Mouse (Mus musculus) CH12.LX (cell line): Measurements from ENCODE around the gene Ralbp1. TPM values are rescaled to one million over a fixed set of nuclear protein-coding genes. Genes with fewer than 3 reads are reported as not detected.

Experiments used
- DNase-seq: peaks from one replicate; pipeline ENCODE4 v3.0.0-alpha.2; 2013; ENCODE audit errors: extremely low read depth
- H3K27ac ChIP-seq: 2 replicates; pipeline ENCODE4 v1.5.1; 2012; ENCODE audit warnings: low read depth, mild to moderate bottlenecking, control low read depth, moderate library complexity; ENCODE audit not compliant: insufficient read depth
- H3K27me3 ChIP-seq: replicated peaks from 2 replicates; pipeline ENCODE3; 2012; ENCODE audit warnings: inconsistent platforms
- H3K36me3 ChIP-seq, 2 experiments: replicated peaks in 1 of 2; 2 replicates each; pipeline versions ENCODE3 to v1.6.1; 2012; ENCODE audit warnings: inconsistent platforms in 1 of 2, low read length in 1 of 2, mild to moderate bottlenecking in 1 of 2, mixed read lengths in 1 of 2, moderate library complexity in 1 of 2; ENCODE audit not compliant: control insufficient read depth in 1 of 2, insufficient read depth in 1 of 2
- H3K4me1 ChIP-seq, 2 experiments: 2 replicates each; pipeline ENCODE4 v1.6.1; 2012; ENCODE audit warnings: inconsistent platforms in 1 of 2, moderate library complexity in 1 of 2; ENCODE audit not compliant: insufficient read depth in 2 of 2, control insufficient read depth in 1 of 2
- H3K4me2 ChIP-seq: 2 replicates; pipeline ENCODE4 v1.6.1; 2012; ENCODE audit warnings: low read depth, mild to moderate bottlenecking, control low read depth; ENCODE audit not compliant: poor library complexity, insufficient read depth, severe bottlenecking
- H3K4me3 ChIP-seq, 3 experiments: fragments of 150-350 bp in 1 of 3; sonication (generic) in 1 of 3; replicated peaks in 1 of 3; 2 replicates each; pipeline versions ENCODE3 to v1.5.1; 2011 to 2012; ENCODE audit warnings: low read depth in 2 of 3, low read length in 2 of 3, mild to moderate bottlenecking in 2 of 3, moderate library complexity in 2 of 3, control low read depth in 1 of 3, improper control_type of control experiment in 1 of 3, inconsistent platforms in 1 of 3, mixed read lengths in 1 of 3; ENCODE audit not compliant: poor library complexity in 1 of 3
- H3K79me2 ChIP-seq: replicated peaks from 2 replicates; pipeline ENCODE4 v1.6.1; 2012; ENCODE audit warnings: mild to moderate bottlenecking, moderate library complexity; ENCODE audit not compliant: control insufficient read depth, poor library complexity, insufficient read depth, severe bottlenecking; ENCODE audit errors: extremely low read depth
- H3K9ac ChIP-seq: 2 replicates; pipeline ENCODE4 v1.6.1; 2012; ENCODE audit warnings: low read depth, mild to moderate bottlenecking, control low read depth, moderate library complexity; ENCODE audit not compliant: insufficient read depth
- H3K9me3 ChIP-seq: replicated peaks from 2 replicates; pipeline ENCODE3; 2012; ENCODE audit warnings: low read length, inconsistent platforms, mixed read lengths
- BHLHE40 ChIP-seq: IDR thresholded peaks from 2 replicates; pipeline ENCODE4 v1.6.1; 2011; ENCODE audit warnings: mild to moderate bottlenecking, low read depth, low read length, improper control_type of control experiment
- CHD1 ChIP-seq: IDR thresholded peaks from 2 replicates; pipeline ENCODE4 v1.6.1; 2012; ENCODE audit warnings: low read depth, low read length, improper control_type of control experiment, inconsistent platforms
- CHD2 ChIP-seq: IDR thresholded peaks from 2 replicates; pipeline ENCODE4 v1.6.1; 2011; ENCODE audit warnings: low read length, improper control_type of control experiment
- E2F4 ChIP-seq: IDR thresholded peaks from 2 replicates; pipeline ENCODE4 v1.6.1; 2011; ENCODE audit warnings: low read depth, low read length, improper control_type of control experiment; ENCODE audit not compliant: insufficient replicate concordance
- ETS1 ChIP-seq: conservative IDR thresholded peaks from 2 replicates; pipeline ENCODE4 v1.6.1; 2012; ENCODE audit warnings: low read depth, mild to moderate bottlenecking, inconsistent platforms, low read length, improper control_type of control experiment, moderate library complexity
- GABPA ChIP-seq: IDR thresholded peaks from 2 replicates; pipeline ENCODE4 v1.6.1; 2012; ENCODE audit warnings: low read depth, low read length, improper control_type of control experiment, inconsistent platforms; ENCODE audit not compliant: insufficient replicate concordance
- HCFC1 ChIP-seq: IDR thresholded peaks from 2 replicates; pipeline ENCODE4 v1.6.1; 2012; ENCODE audit warnings: low read depth, mild to moderate bottlenecking, inconsistent platforms, low read length, improper control_type of control experiment
- JUND ChIP-seq: conservative IDR thresholded peaks from 2 replicates; pipeline ENCODE4 v1.6.1; 2011; ENCODE audit warnings: low read depth, low read length, improper control_type of control experiment
- KAT2A ChIP-seq: IDR thresholded peaks from 2 replicates; pipeline ENCODE4 v1.6.1; 2012; ENCODE audit warnings: low read length, improper control_type of control experiment, inconsistent platforms; ENCODE audit not compliant: insufficient replicate concordance
- MAFK ChIP-seq: IDR thresholded peaks from 2 replicates; pipeline ENCODE4 v1.6.1; 2011; ENCODE audit warnings: low read length, improper control_type of control experiment; ENCODE audit not compliant: insufficient replicate concordance
- MXI1 ChIP-seq: IDR thresholded peaks from 2 replicates; pipeline ENCODE4 v1.6.1; 2011; ENCODE audit warnings: mild to moderate bottlenecking, low read depth, low read length, improper control_type of control experiment
- MYC ChIP-seq: IDR thresholded peaks from 2 replicates; pipeline ENCODE4 v1.6.1; 2011; ENCODE audit warnings: low read depth, mild to moderate bottlenecking, improper control_type of control experiment, low read length
- NELFE ChIP-seq: IDR thresholded peaks from 2 replicates; pipeline ENCODE4 v1.6.1; 2011; ENCODE audit warnings: low read depth, low read length, improper control_type of control experiment
- PAX5 ChIP-seq: IDR thresholded peaks from 2 replicates; pipeline ENCODE4 v1.6.1; 2012; ENCODE audit warnings: low read length, inconsistent platforms, mixed read lengths
- POLR2A ChIP-seq: IDR thresholded peaks from 2 replicates; pipeline ENCODE4 v1.6.1; 2011; ENCODE audit warnings: low read depth, mild to moderate bottlenecking, improper control_type of control experiment, low read length
- POLR2AphosphoS2 ChIP-seq: IDR thresholded peaks from 2 replicates; pipeline ENCODE4 v1.6.1; 2011; ENCODE audit warnings: low read depth, low read length, improper control_type of control experiment
- SIN3A ChIP-seq: IDR thresholded peaks from 2 replicates; pipeline ENCODE4 v1.6.1; 2012; ENCODE audit warnings: low read length, improper control_type of control experiment, inconsistent platforms
- TBP ChIP-seq: conservative IDR thresholded peaks from 2 replicates; pipeline ENCODE4 v1.6.1; 2011; ENCODE audit warnings: low read depth, low read length, improper control_type of control experiment
- ZMIZ1 ChIP-seq: IDR thresholded peaks from 2 replicates; pipeline ENCODE4 v1.6.1; 2012; ENCODE audit warnings: low read depth, mild to moderate bottlenecking, inconsistent platforms, low read length, improper control_type of control experiment
- ZNF384 ChIP-seq: IDR thresholded peaks from 2 replicates; pipeline ENCODE4 v1.6.1; 2012; ENCODE audit warnings: low read depth, low read length, improper control_type of control experiment, inconsistent platforms
- dilution Hi-C: fragments of 300-500 bp; cut with MboI; formaldehyde crosslinking; loops from 2 replicates; pipeline ENCODE4 v1.14.3; 2020; ENCODE audit warnings: low sequenced_read_pairs; ENCODE audit not compliant: extremely low pct_unique_long_range_greater_than_20kb, extremely low pct_ligation_motif_present
- in situ Hi-C: fragments of 300-500 bp; cut with MboI; formaldehyde crosslinking; loops from 3 replicates; pipeline ENCODE4 v1.14.3; 2019; ENCODE audit warnings: low sequenced_read_pairs, low pct_ligation_motif_present, low pct_unique_long_range_greater_than_20kb, mixed read lengths
- polyA plus RNA-seq: library from polyadenylated mRNA; unstranded; fragments of >175 nt; gene quantifications from 2 replicates; pipeline ENCODE4 v1.2.1, GENCODE M21; 2012; ENCODE audit warnings: low read depth; ENCODE audit not compliant: insufficient read length
- total RNA-seq, 2 experiments: library from RNA; depleted of rRNA; stranded (reverse); fragments of 300-350 nt in 1 of 2; fragments of >200 nt in 1 of 2; gene quantifications; 2 replicates each; pipeline ENCODE4 v1.2.3; 2012 to 2014

Ralbp1 gene
- total and polyA plus RNA-seq, 3 experiments = 25.3 to 27.2 (median 26.5) TPM

DNA sequence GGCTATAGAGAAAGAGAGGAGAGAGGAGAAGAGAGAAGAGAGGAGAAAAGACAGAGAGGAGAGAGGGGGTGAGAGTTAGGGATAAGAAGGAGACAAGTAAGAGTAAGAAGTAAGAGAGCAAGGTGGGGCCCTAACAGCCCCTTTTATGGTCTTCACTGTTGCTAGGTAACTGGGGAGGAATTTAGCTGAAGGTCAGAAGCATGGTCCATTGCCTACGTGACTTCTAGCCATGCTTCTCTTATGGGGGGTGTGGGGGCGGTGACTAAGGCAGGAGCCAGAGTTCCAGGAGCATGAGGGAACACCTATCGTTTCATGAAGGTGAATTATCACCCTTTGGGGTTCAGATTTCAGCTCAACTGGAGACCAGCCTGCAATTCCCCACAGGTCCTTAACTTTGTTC lies 10.4 kb upstream of the Ralbp1 start:
- no peak overlapping the region for H3K27ac ChIP-seq
- H3K9me3 ChIP-seq = no peaks in the 10 kb centered on the region
- no peak overlapping the region for H3K4me2 ChIP-seq
- no peaks in the 10 kb centered on the region for H3K27me3 ChIP-seq
- in situ Hi-C loops = no loop called here
- no peak overlapping the region for H3K4me3 ChIP-seq
- no peak overlapping the region for H3K9ac ChIP-seq
- H3K79me2 ChIP-seq = no peaks in the 10 kb centered on the region
- no peak for DNase-seq
- no peaks in the 10 kb centered on the region for H3K4me1 ChIP-seq
- no peaks in the 10 kb centered on the region for H3K36me3 ChIP-seq
- TF ChIP-seq CHD2 = no peak
- no peak for TF ChIP-seq ZNF384
- no peak for TF ChIP-seq TBP
- no peak for TF ChIP-seq ETS1
- TF ChIP-seq HCFC1 = no peak
- no peak for TF ChIP-seq JUND
- dilution Hi-C loops = no loop called here

- no peak overlapping the region for H3K4me2 ChIP-seq
- in situ Hi-C loops = loop anchor here (10.0 kb wide), 1 partner anchor 225 kb away; the partner anchor contains the start of gene Washc1
- H3K9me3 ChIP-seq = no peaks in the 10 kb centered on the region
- H3K36me3 ChIP-seq = no peaks in the 10 kb centered on the region
- H3K9ac ChIP-seq = no peak overlapping the region
- no peaks in the 10 kb centered on the region for H3K79me2 ChIP-seq
- peaks cover 0 to 10% of the 10 kb centered on the region in 2 experiments; a peak in 2 of 4 replicates for H3K4me1 ChIP-seq
- dilution Hi-C loops = no loop called here
- H3K4me3 ChIP-seq = no peak overlapping the region
- H3K27me3 ChIP-seq = no peaks in the 10 kb centered on the region
- DNase-seq = no peak
- no peak overlapping the region for H3K27ac ChIP-seq
- TF ChIP-seq CHD1 = no peak
- no peak for TF ChIP-seq HCFC1
- no peak for TF ChIP-seq MXI1
- no peak for TF ChIP-seq BHLHE40
- no peak for TF ChIP-seq POLR2A
- no peak for TF ChIP-seq POLR2AphosphoS2
- no peak for TF ChIP-seq E2F4
- no peak for TF ChIP-seq ZMIZ1
- no peak for TF ChIP-seq MYC
- TF ChIP-seq MAFK = no peak
- TF ChIP-seq NELFE = no peak
- no peak for TF ChIP-seq PAX5
- no peak for TF ChIP-seq SIN3A
- TF ChIP-seq KAT2A = no peak
- TF ChIP-seq ETS1 = no peak
- no peak for TF ChIP-seq GABPA
Observed at GRCm38 (mm10) chr17:65889476-65889875, 3.9 kb upstream of the Ralbp1 start.
